17 mouse cellular contexts compared by ENCODE assay signal in genomic region chr6:34907696-34908260, GRCm38 (mm10). TPM values are rescaled to one million over a fixed set of nuclear protein-coding genes. Genes with fewer than 3 reads are reported as not detected.
A peak's percentile ranks its signal among the peaks of the same experiment; 100 is the strongest.
DNase-seq lines count a peak whose midpoint lies in the region; ATAC-seq and TF ChIP-seq lines count a peak whose summit lies in the region.
"Had no signal": no experiment of that assay in that cellular context is flagged by ENCODE, and none has a peak within 500 bp of the region (broad histone marks: within the 10 kb centered on the region; RNA-seq: fewer than 3 reads in every experiment).

No protein-coding gene starts in this region.

- DNase-seq in heart, adult 18-20 months = peak; percentile 28 to 33
- no peak for DNase-seq in heart, postnatal 14 days
- DNase-seq in left cerebral cortex, adult 2 months (ENCODE audit: extremely low spot score in 1 of 2, low spot score in 2 of 2) = no peak
- no peak for DNase-seq in left cerebral cortex, adult 18-20 months (ENCODE audit: low spot score in 2 of 2)
- no peak for DNase-seq in embryonic facial prominence, embryonic 10.5 days (ENCODE audit: low spot score)
- peak; percentile 37 for DNase-seq in liver, postnatal 0 days
- DNase-seq in frontal cortex, postnatal 14 days (ENCODE audit: low spot score in 2 of 2) = no peak
- DNase-seq in ovary, adult 18-20 months (ENCODE audit: low spot score) = no peak
- DNase-seq: cerebellum, postnatal 36 days; gastrocnemius, postnatal 14 days had no signal

- H3K9me3 ChIP-seq in embryonic facial prominence, embryonic 10.5 days = no peaks in the 10 kb centered on the region
- no peaks in the 10 kb centered on the region for H3K9me3 ChIP-seq in liver, postnatal 0 days (ENCODE audit: low read length)
- H3K9me3 ChIP-seq: G1E; midbrain, embryonic 15.5 days had no signal

- intact Hi-C loops in heart, postnatal 14 days (cut with DNase I) = no loop called here
- intact Hi-C loops in left cerebral cortex, adult 2 months (cut with DNase I) = no loop called here

- 82% methylated on average over 18 of the region's 18 CpGs for WGBS in embryonic facial prominence, embryonic 10.5 days
- WGBS in liver, postnatal 0 days (ENCODE audit: insufficient replicate concordance) = 71% methylated on average over 18 of the region's 18 CpGs

- H3K9ac ChIP-seq in liver, postnatal 0 days (replicated peaks) = 0 out of 2 replicates have a peak overlapping the region, but pooled peaks have one; percentile 28
- H3K9ac ChIP-seq: hindbrain, embryonic 14.5 days; midbrain, embryonic 15.5 days had no signal

- H3K4me3 ChIP-seq in left cerebral cortex, adult 2 months = no peak overlapping the region
- no peak overlapping the region for H3K4me3 ChIP-seq in embryonic facial prominence, embryonic 10.5 days
- peak overlapping the region; percentile 3; the same call in 1 of the 2 replicates for H3K4me3 ChIP-seq in liver, postnatal 0 days (ENCODE audit: low read depth, low read length)
- H3K4me3 ChIP-seq: midbrain, embryonic 15.5 days had no signal

- no peak for TF ChIP-seq CTCF in left cerebral cortex, adult 2 months (IDR thresholded peaks at IDR 0.05)
- TF ChIP-seq CTCF in liver, postnatal 0 days (IDR thresholded peaks at IDR 0.05; ENCODE audit: low read depth) = no peak

- peak overlapping the region; percentile 58 for H3K4me2 ChIP-seq in liver, postnatal 0 days (ENCODE audit: low read depth, low read length)
- H3K4me2 ChIP-seq: hindbrain, embryonic 14.5 days; midbrain, embryonic 15.5 days had no signal

- ATAC-seq in liver, postnatal 0 days = 0 out of 2 replicates have a peak, but pooled peaks have one; percentile 12
- ATAC-seq: activated CD4-positive, CD25-positive, alpha-beta regulatory T cell, adult 4 months; midbrain, embryonic 15.5 days had no signal

- peaks cover 34% of the 10 kb centered on the region for H3K4me1 ChIP-seq in embryonic facial prominence, embryonic 10.5 days
- H3K4me1 ChIP-seq in liver, postnatal 0 days (ENCODE audit: insufficient read depth) = peaks cover 37% of the 10 kb centered on the region

- no peaks in the 10 kb centered on the region for H3K27me3 ChIP-seq in embryonic facial prominence, embryonic 10.5 days (replicated peaks; ENCODE audit: low read depth, poor library complexity, severe bottlenecking)
- no peaks in the 10 kb centered on the region for H3K27me3 ChIP-seq in liver, postnatal 0 days (ENCODE audit: insufficient read depth, low read length)
- H3K27me3 ChIP-seq: midbrain, embryonic 15.5 days had no signal

- H3K27ac ChIP-seq in left cerebral cortex, adult 2 months = peak overlapping the region; percentile 57
- peak overlapping the region; percentile 7; the same call in 1 of the 2 replicates for H3K27ac ChIP-seq in embryonic facial prominence, embryonic 10.5 days (replicated peaks)
- H3K27ac ChIP-seq in liver, postnatal 0 days (ENCODE audit: low read depth) = peak overlapping the region; percentile 87
- H3K27ac ChIP-seq: hindbrain, embryonic 14.5 days; midbrain, embryonic 15.5 days had no signal

- peaks cover 62% of the 10 kb centered on the region for H3K36me3 ChIP-seq in embryonic facial prominence, embryonic 10.5 days (replicated peaks)
- peaks cover 47% of the 10 kb centered on the region for H3K36me3 ChIP-seq in liver, postnatal 0 days (replicated peaks; ENCODE audit: insufficient read depth, low read length)

- TF ChIP-seq EP300 in liver, postnatal 0 days (IDR thresholded peaks at IDR 0.05; ENCODE audit: low read depth) = no peak

RNA-seq across cellular contexts. Expression of gene Wdr91, which starts 2.9 kb away (rescaled TPM):
- 10 to 100 TPM; 14.1 to 14.5 TPM for total RNA-seq in heart, adult 18-20 months (2021)
- 10 to 100 TPM; 13.3 to 15.9 TPM for total RNA-seq in heart, postnatal 14 days (2021)
- total RNA-seq in left cerebral cortex, adult 2 months (2021) = 10 to 100 TPM; 29.3 to 30.7 TPM
- total RNA-seq in left cerebral cortex, adult 18-20 months (2021) = 10 to 100 TPM; 30.2 to 33.2 TPM
- 11.9 and 13.2 TPM in 2 replicates for polyA plus RNA-seq in embryonic facial prominence, embryonic 10.5 days (2016; fragmentation: Nextera tagmentation; extraction: Ambion mirVana)
- 5.5 and 5.7 TPM in 2 replicates for polyA plus RNA-seq in liver, postnatal 0 days (2015; fragmentation: Nextera tagmentation; extraction: Ambion mirVana)

RNA-seq across cellular contexts. Expression of gene Stra8, which starts 12.2 kb away (rescaled TPM):
- total RNA-seq in heart, adult 18-20 months (2021) = not detected
- not detected for total RNA-seq in heart, postnatal 14 days (2021)
- not detected for total RNA-seq in left cerebral cortex, adult 2 months (2021)
- total RNA-seq in left cerebral cortex, adult 18-20 months (2021) = not detected
- polyA plus RNA-seq in embryonic facial prominence, embryonic 10.5 days (2016; fragmentation: Nextera tagmentation; extraction: Ambion mirVana) = 0.12 TPM in 1 of 2 replicates, not detected in the other
- not detected in 2 replicates for polyA plus RNA-seq in liver, postnatal 0 days (2015; fragmentation: Nextera tagmentation; extraction: Ambion mirVana)
- total RNA-seq: gastrocnemius, postnatal 14 days; layer of hippocampus, adult 8-10 months had no signal
- polyA plus RNA-seq: G1E; hindbrain, embryonic 14.5 days; limb, embryonic 11.5 days; midbrain, embryonic 15.5 days; small intestine, adult 2 months had no signal

RNA-seq across cellular contexts. Expression of gene Cyren, which starts 29.9 kb away (rescaled TPM):
- 1 to 10 TPM; 3.6 to 5.2 TPM for total RNA-seq in heart, adult 18-20 months (2021)
- 1 to 10 TPM; 5.9 to 7.1 TPM for total RNA-seq in heart, postnatal 14 days (2021)
- 1 to 10 TPM; 5.6 to 7.2 TPM for total RNA-seq in left cerebral cortex, adult 2 months (2021)
- 1 to 10 TPM; 4.1 to 5.6 TPM for total RNA-seq in left cerebral cortex, adult 18-20 months (2021)
- 18.9 and 19.2 TPM in 2 replicates for polyA plus RNA-seq in embryonic facial prominence, embryonic 10.5 days (2016; fragmentation: Nextera tagmentation; extraction: Ambion mirVana)
- 4.5 and 4.9 TPM in 2 replicates for polyA plus RNA-seq in liver, postnatal 0 days (2015; fragmentation: Nextera tagmentation; extraction: Ambion mirVana)

RNA-seq across cellular contexts. Expression of gene Tmem140, which starts 44.8 kb away (rescaled TPM):
- 10 to 100 TPM; 26.5 to 32.4 TPM for total RNA-seq in heart, adult 18-20 months (2021)
- total RNA-seq in heart, postnatal 14 days (2021) = 10 to 100 TPM; 19.4 to 28.1 TPM
- 1 to 10 TPM; 3.1 TPM for total RNA-seq in left cerebral cortex, adult 2 months (2021)
- 1 to 10 TPM; 3.5 to 4.6 TPM for total RNA-seq in left cerebral cortex, adult 18-20 months (2021)
- polyA plus RNA-seq in embryonic facial prominence, embryonic 10.5 days (2016; fragmentation: Nextera tagmentation; extraction: Ambion mirVana) = 1.8 and 1.9 TPM in 2 replicates
- 12.6 and 17.0 TPM in 2 replicates for polyA plus RNA-seq in liver, postnatal 0 days (2015; fragmentation: Nextera tagmentation; extraction: Ambion mirVana)

Comparison
In these comparisons a context has a peak if more than half of its experiments do, and no peak if none do; other contexts are left out.
1. DNase-seq: peak in heart, adult 18-20 months (2 of 2) and liver, postnatal 0 days (single experiment); none in heart, postnatal 14 days (0 of 2), left cerebral cortex, adult 2 months (0 of 2), left cerebral cortex, adult 18-20 months (0 of 2), embryonic facial prominence, embryonic 10.5 days (single experiment), frontal cortex, postnatal 14 days (0 of 2) and ovary, adult 18-20 months (single experiment).
2. H3K27ac ChIP-seq: peak in every context shown above with its lines; median percentile 87 in liver, postnatal 0 days; 57 in left cerebral cortex, adult 2 months; 7 in embryonic facial prominence, embryonic 10.5 days.